Mouse (Mus musculus): ENCODE results near the gene Olfr135. TPM values are rescaled to one million over a fixed set of nuclear protein-coding genes. Genes with fewer than 3 reads are reported as not detected.

The Olfr135 gene
- polyA plus RNA-seq (2014; fragmentation: Nextera tagmentation; extraction: Ambion mirVana): not detected in 2 replicates

DNA sequence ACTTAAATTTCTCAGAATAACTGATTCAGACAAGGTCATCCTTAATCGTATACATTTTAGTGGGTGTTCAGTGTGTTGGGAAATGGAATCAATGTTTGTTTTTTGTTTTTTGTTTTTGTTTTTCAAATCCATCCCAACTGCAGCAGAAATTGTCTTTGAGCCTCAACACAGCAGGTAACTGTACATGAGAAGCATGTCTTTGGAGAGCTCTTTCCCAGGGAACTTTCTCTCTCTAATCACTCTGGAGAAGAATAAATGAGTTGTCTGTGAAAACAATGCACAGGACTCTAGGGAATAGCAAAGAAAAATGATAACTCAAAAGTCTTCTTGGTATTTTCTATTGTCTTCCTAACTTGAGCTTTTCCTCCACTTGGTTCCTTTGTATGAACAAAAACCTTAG, at the start of gene Olfr135:
Olfr135 (plus strand) TSS at position 301 of the 400 bp plus-strand sequence.
- WGBS: 84% methylated on average over 1 of the region's 1 CpGs
- H3K27me3 ChIP-seq (ENCODE audit: control insufficient read depth, insufficient read depth, low read length): no peaks in the 10 kb centered on the region
- H3K4me1 ChIP-seq (ENCODE audit: control insufficient read depth, insufficient read depth, low read length): no peaks in the 10 kb centered on the region
- no peaks in the 10 kb centered on the region; the same call in 1 of the 2 replicates for H3K9me3 ChIP-seq (ENCODE audit: control insufficient read depth, low read length)
- H3K36me3 ChIP-seq (ENCODE audit: control insufficient read depth, insufficient read depth, low read length): no peaks in the 10 kb centered on the region
- no peak within 1 kb of the TSS for H3K9ac ChIP-seq (ENCODE audit: low read length)
- no peak within 1 kb of the TSS for H3K27ac ChIP-seq (ENCODE audit: low read depth, low read length)
- no peak within 1 kb of the TSS for H3K4me3 ChIP-seq (ENCODE audit: low read depth, low read length)
- no peak within 1 kb of the TSS for H3K4me2 ChIP-seq (ENCODE audit: low read depth)
- ATAC-seq (ENCODE audit: insufficient read depth, low FRiP score, low TSS enrichment) (no peak), DNase-seq (ENCODE audit: low spot score) (no peak)

DNA sequence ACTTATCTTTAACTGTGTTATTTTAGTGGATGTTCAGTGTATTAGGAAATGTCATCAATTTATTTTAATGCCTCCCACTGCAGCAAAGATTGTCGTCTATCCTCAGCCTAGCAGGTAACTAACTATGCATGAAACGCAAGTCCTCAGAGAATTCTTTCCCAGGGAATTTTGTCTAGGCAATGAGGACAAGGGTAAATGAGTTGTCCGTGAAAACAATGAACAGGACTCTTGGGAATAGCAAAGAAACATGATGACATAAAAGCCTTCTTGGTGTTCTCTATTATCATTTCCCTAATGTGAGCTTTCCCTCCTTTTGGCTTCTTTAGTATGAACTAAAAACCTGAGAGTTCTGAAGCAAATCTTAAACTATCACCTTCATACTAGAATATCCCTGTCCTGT, 33.0 kb upstream of the Olfr135 start, which contains the start of gene Olfr134:
Olfr134 (plus strand) TSS at position 301 of the 400 bp plus-strand sequence.
- Histone ChIP-seq H3K27me3 (ENCODE audit: control insufficient read depth, insufficient read depth, low read length) (no peaks in the 10 kb centered on the region), H3K36me3 (ENCODE audit: control insufficient read depth, insufficient read depth, low read length) (no peaks in the 10 kb centered on the region), H3K4me3 (ENCODE audit: low read depth, low read length) (no peak within 1 kb of the TSS), H3K4me1 (ENCODE audit: control insufficient read depth, insufficient read depth, low read length) (no peaks in the 10 kb centered on the region), H3K27ac (ENCODE audit: low read depth, low read length) (no peak within 1 kb of the TSS), H3K4me2 (ENCODE audit: low read depth) (no peak within 1 kb of the TSS), H3K9me3 (ENCODE audit: control insufficient read depth, low read length) (no peaks in the 10 kb centered on the region), H3K9ac (ENCODE audit: low read length) (no peak within 1 kb of the TSS)
- WGBS: 74% methylated on average over 3 of the region's 3 CpGs
- DNase-seq (ENCODE audit: low spot score): no peak
- ATAC-seq (ENCODE audit: insufficient read depth, low FRiP score, low TSS enrichment): no peak

Other genes with a start within 250 kb of the Olfr135 start
- not detected in 2 replicates for gene Olfr129, start 144.3 kb upstream of the Olfr135 start, polyA plus RNA-seq (2014; fragmentation: Nextera tagmentation; extraction: Ambion mirVana)
- not detected in 2 replicates for gene Olfr130, start 140.4 kb upstream of the Olfr135 start, polyA plus RNA-seq (2014; fragmentation: Nextera tagmentation; extraction: Ambion mirVana)
- gene Olfr131, start 115.6 kb upstream of the Olfr135 start, polyA plus RNA-seq (2014; fragmentation: Nextera tagmentation; extraction: Ambion mirVana): not detected in 2 replicates
- gene Olfr132, start 69.8 kb upstream of the Olfr135 start, polyA plus RNA-seq (2014; fragmentation: Nextera tagmentation; extraction: Ambion mirVana): not detected in 2 replicates
- gene Olfr133, start 59.1 kb upstream of the Olfr135 start, polyA plus RNA-seq (2014; fragmentation: Nextera tagmentation; extraction: Ambion mirVana): not detected in 2 replicates
- not detected in 2 replicates for gene Olfr134, start 32.9 kb upstream of the Olfr135 start, polyA plus RNA-seq (2014; fragmentation: Nextera tagmentation; extraction: Ambion mirVana)
- not detected in 2 replicates for gene Olfr138, start 56.7 kb downstream of the Olfr135 start, polyA plus RNA-seq (2014; fragmentation: Nextera tagmentation; extraction: Ambion mirVana)
- gene Olfr137, start 103.2 kb downstream of the Olfr135 start, polyA plus RNA-seq (2014; fragmentation: Nextera tagmentation; extraction: Ambion mirVana): not detected in 2 replicates
- gene Olfr136, start 125.5 kb downstream of the Olfr135 start, polyA plus RNA-seq (2014; fragmentation: Nextera tagmentation; extraction: Ambion mirVana): not detected in 2 replicates
- not detected in 2 replicates for gene Esp36, start 215.8 kb downstream of the Olfr135 start, polyA plus RNA-seq (2014; fragmentation: Nextera tagmentation; extraction: Ambion mirVana)

Data from neural tube, embryonic 11.5 days (tissue).